Mouse (Mus musculus) cerebellum, adult 2 months (tissue): ENCODE data around the gene Dok7. TPM values are rescaled to one million over a fixed set of nuclear protein-coding genes. Genes with fewer than 3 reads are reported as not detected.

ENCODE experiments used
- DNase-seq, 2 experiments: peaks; one replicate each; pipeline ENCODE4 v3.0.0; 2021
- H3K27ac ChIP-seq: fragments of 200-500 bp; 2 replicates; pipeline ENCODE4 v1.5.1; 2012; ENCODE audit warnings: low read length, control low read depth, inconsistent platforms; ENCODE audit not compliant: insufficient read depth
- H3K27me3 ChIP-seq: fragments of 200-500 bp; 2 replicates; pipeline ENCODE4 v1.6.1; 2012; ENCODE audit warnings: inconsistent platforms, mild to moderate bottlenecking, low read length, moderate library complexity; ENCODE audit not compliant: control insufficient read depth, insufficient read depth
- H3K4me1 ChIP-seq: fragments of 200-500 bp; 2 replicates; pipeline ENCODE4 v1.6.1; 2011; ENCODE audit warnings: low read length; ENCODE audit not compliant: control insufficient read depth, insufficient read depth
- H3K4me3 ChIP-seq: fragments of 200-500 bp; replicated peaks from 2 replicates; pipeline ENCODE3; 2011; ENCODE audit warnings: mild to moderate bottlenecking, low read depth, low read length, control low read depth; ENCODE audit not compliant: insufficient read depth
- CTCF ChIP-seq: fragments of 200-500 bp; IDR thresholded peaks from 2 replicates; pipeline ENCODE4 v1.5.1; 2011; ENCODE audit warnings: low read depth, mild to moderate bottlenecking, control low read depth, low read length, moderate library complexity, borderline replicate concordance; ENCODE audit not compliant: insufficient read depth
- POLR2A ChIP-seq: fragments of 200-500 bp; IDR thresholded peaks from 2 replicates; pipeline ENCODE4 v1.6.1; 2011; ENCODE audit warnings: low read length, control low read depth, borderline replicate concordance; ENCODE audit not compliant: insufficient read depth
- WGBS: fragments of 180-500 bp; shearing (Covaris S2); methylation state at CpG from one replicate; pipeline ENCODE4 v1.1.7; 2018; 5-methylcytosine and 5-hydroxymethylcytosine counted together
- polyA plus RNA-seq: library from polyadenylated mRNA; depleted of rRNA; stranded (reverse); fragments of >200 nt; gene quantifications from 2 replicates; pipeline ENCODE4 v1.2.3, GENCODE M21; 2012

The Dok7 gene
- polyA plus RNA-seq, 1 experiment: 19.0 TPM

GRCm38 (mm10) chr5:35104960-35105921 lies 48.7 kb downstream of the Dok7 start, which contains the start of gene Lrpap1:
Gene Lrpap1 (minus strand): TSS chr5:35105766.
- H3K4me1 ChIP-seq: peaks cover 24% of the 10 kb centered on the region
- H3K27ac ChIP-seq: peak within 1 kb of the TSS; percentile 30
- no peak for TF ChIP-seq CTCF
- TF ChIP-seq POLR2A: peak; percentile 99
- peak within 1 kb of the TSS; percentile 74 for H3K4me3 ChIP-seq
- H3K27me3 ChIP-seq: no peaks in the 10 kb centered on the region
- DNase-seq: peak; percentile 88 to 92
- 1% methylated on average over 39 of the region's 39 CpGs for WGBS

- peak overlapping the region; percentile 74 for H3K4me3 ChIP-seq
- DNase-seq: peak in 1 of 2 experiments; percentile 73
- H3K27me3 ChIP-seq: no peaks in the 10 kb centered on the region
- WGBS: 1% methylated on average over 11 of the region's 11 CpGs
- H3K27ac ChIP-seq: peak overlapping the region; percentile 12; the same call in 1 of the 2 replicates
- TF ChIP-seq POLR2A: no peak
- no peak for TF ChIP-seq CTCF
- peaks cover 23% of the 10 kb centered on the region for H3K4me1 ChIP-seq
Observed at GRCm38 (mm10) chr5:35105922-35106298, 49.3 kb downstream of the Dok7 start.

GRCm38 (mm10) chr5:35112444-35112843 lies 55.9 kb downstream of the Dok7 start:
- WGBS: 79% methylated on average over 4 of the region's 4 CpGs
- H3K27me3 ChIP-seq: no peaks in the 10 kb centered on the region
- H3K4me1 ChIP-seq: no peaks in the 10 kb centered on the region; the same call in 1 of the 2 replicates
- no peak for TF ChIP-seq CTCF
- TF ChIP-seq POLR2A: no peak
- no peak overlapping the region for H3K27ac ChIP-seq
- DNase-seq: no peak
- H3K4me3 ChIP-seq: no peak overlapping the region

- no peak overlapping the region for H3K4me3 ChIP-seq
- DNase-seq: no peak
- no peaks in the 10 kb centered on the region for H3K27me3 ChIP-seq
- WGBS: 95% methylated on average over 3 of the region's 3 CpGs
- TF ChIP-seq CTCF (no peak), POLR2A (no peak)
- H3K27ac ChIP-seq: no peak overlapping the region
- peaks cover 30% of the 10 kb centered on the region for H3K4me1 ChIP-seq
Observed at GRCm38 (mm10) chr5:35116002-35116401, 59.4 kb downstream of the Dok7 start.

- H3K4me3 ChIP-seq: no peak overlapping the region
- H3K4me1 ChIP-seq: peaks cover 32% of the 10 kb centered on the region
- no peak overlapping the region for H3K27ac ChIP-seq
- no peaks in the 10 kb centered on the region for H3K27me3 ChIP-seq
- no peak for DNase-seq
- 82% methylated on average over 3 of the region's 3 CpGs for WGBS
- no peak for TF ChIP-seq POLR2A
- TF ChIP-seq CTCF: no peak
Observed at GRCm38 (mm10) chr5:35117633-35118032, 61.1 kb downstream of the Dok7 start.

- Histone ChIP-seq H3K4me1 (peaks cover 32% of the 10 kb centered on the region), H3K27me3 (no peaks in the 10 kb centered on the region), H3K4me3 (no peak overlapping the region), H3K27ac (no peak overlapping the region)
- WGBS: 89% methylated on average over 2 of the region's 2 CpGs
- DNase-seq: peak; percentile 58 to 72
- TF ChIP-seq CTCF (no peak), POLR2A (no peak)
Observed at GRCm38 (mm10) chr5:35118418-35118817, 61.9 kb downstream of the Dok7 start.

GRCm38 (mm10) chr5:35120024-35120423 lies 63.5 kb downstream of the Dok7 start:
- TF ChIP-seq POLR2A (no peak), CTCF (no peak)
- peak; percentile 83 to 91 for DNase-seq
- no peaks in the 10 kb centered on the region for H3K27me3 ChIP-seq
- WGBS: 10% methylated on average over 8 of the region's 8 CpGs
- H3K4me3 ChIP-seq: no peak overlapping the region
- H3K4me1 ChIP-seq: peaks cover 32% of the 10 kb centered on the region
- peak overlapping the region; percentile 39 for H3K27ac ChIP-seq

- TF ChIP-seq CTCF (no peak), POLR2A (no peak)
- DNase-seq: peak in 1 of 2 experiments; percentile 47
- 19% methylated on average over 16 of the region's 16 CpGs for WGBS
- no peak overlapping the region for H3K27ac ChIP-seq
- no peaks in the 10 kb centered on the region for H3K27me3 ChIP-seq
- peaks cover 32% of the 10 kb centered on the region for H3K4me1 ChIP-seq
- no peak overlapping the region for H3K4me3 ChIP-seq
Observed at GRCm38 (mm10) chr5:35129208-35129607, 72.6 kb downstream of the Dok7 start.
